Mouse (Mus musculus): ENCODE measurements at regions not wholly inside any gene's neighbourhood (a gene's known extent, or its start where the extent isn't known, plus 50 kb on each side); places are given as distances from the start of the nearest gene placed in this dataset.

GRCm38 (mm10) chr16:42493596-42493995 lies 153.1 kb upstream of the Gap43 start:
- TF ChIP-seq POLR2A (IDR thresholded peaks at IDR 0.05; ENCODE audit: borderline replicate concordance, extremely low read depth, insufficient read depth, insufficient read length, poor library complexity, severe bottlenecking) (no peak), CTCF (IDR thresholded peaks at IDR 0.05; ENCODE audit: borderline replicate concordance, extremely low read depth, insufficient read depth, insufficient read length) (no peak)
